8 mouse cellular contexts compared by ENCODE assay signal in genomic region chr11:63412364-63412991, GRCm38 (mm10).
DNase-seq lines count a peak whose midpoint lies in the region; ATAC-seq and TF ChIP-seq lines count a peak whose summit lies in the region.

No protein-coding gene starts in this region.

- H3K36me3 ChIP-seq in forebrain, embryonic 10.5 days (replicated peaks) = no peaks in the 10 kb centered on the region
- H3K36me3 ChIP-seq in limb, embryonic 14.5 days (ENCODE audit: control insufficient read depth, insufficient read depth, low read length) = no peaks in the 10 kb centered on the region
- no peaks in the 10 kb centered on the region for H3K36me3 ChIP-seq in small intestine, adult 2 months (ENCODE audit: control insufficient read depth, insufficient read depth, low read length)

- DNase-seq in left cerebral cortex, postnatal 4 days = peak; percentile 3
- DNase-seq in left cerebral cortex, postnatal 10 days (ENCODE audit: extremely low spot score in 1 of 2, low spot score in 2 of 2) = no peak
- peak; percentile 78 for DNase-seq in forebrain, embryonic 10.5 days (ENCODE audit: extremely low spot score, low spot score)
- DNase-seq in limb, embryonic 14.5 days (ENCODE audit: low spot score) = no peak
- DNase-seq in right cerebral cortex, postnatal 14 days = no peak
- DNase-seq in testis, postnatal 14 days (ENCODE audit: low spot score) = no peak
- no peak for DNase-seq in left cerebral cortex, postnatal 36 days (ENCODE audit: low spot score in 2 of 2)

- no peak for TF ChIP-seq CTCF in small intestine, adult 2 months (IDR thresholded peaks at IDR 0.05; ENCODE audit: extremely low read depth, insufficient read length, insufficient replicate concordance, low read depth, low read length)

- ATAC-seq in limb, embryonic 14.5 days (ENCODE audit: low FRiP score, low read depth) = no peak

- H3K9me3 ChIP-seq in forebrain, embryonic 10.5 days = no peaks in the 10 kb centered on the region
- H3K9me3 ChIP-seq in limb, embryonic 14.5 days (ENCODE audit: control insufficient read depth, low read length) = no peaks in the 10 kb centered on the region

- H3K9ac ChIP-seq in limb, embryonic 14.5 days (ENCODE audit: low read depth, low read length, severe bottlenecking) = peak overlapping the region; percentile 29

- TF ChIP-seq POLR2A in limb, embryonic 14.5 days (IDR thresholded peaks at IDR 0.05; ENCODE audit: borderline replicate concordance, extremely low read depth, insufficient read depth, insufficient read length) = no peak
- TF ChIP-seq POLR2A in small intestine, adult 2 months (IDR thresholded peaks at IDR 0.05; ENCODE audit: low read depth, low read length) = no peak

- peak overlapping the region; percentile 45 for H3K4me2 ChIP-seq in limb, embryonic 14.5 days (replicated peaks; ENCODE audit: low read depth, low read length, severe bottlenecking)

- peak overlapping the region; percentile 70 for H3K27ac ChIP-seq in forebrain, embryonic 10.5 days
- H3K27ac ChIP-seq in limb, embryonic 14.5 days (replicated peaks; ENCODE audit: low read depth, low read length) = no peak overlapping the region
- H3K27ac ChIP-seq in small intestine, adult 2 months (ENCODE audit: insufficient read depth, low read depth, low read length) = no peak overlapping the region

- WGBS in forebrain, embryonic 10.5 days = under 1% methylated on average over 18 of the region's 18 CpGs
- 11% methylated on average over 18 of the region's 18 CpGs for WGBS in limb, embryonic 14.5 days
- 25% methylated on average over 18 of the region's 18 CpGs for WGBS in small intestine, adult 2 months

- H3K4me1 ChIP-seq in forebrain, embryonic 10.5 days = peaks cover 32% of the 10 kb centered on the region
- peaks cover 6% of the 10 kb centered on the region; the same call in 1 of the 2 replicates for H3K4me1 ChIP-seq in limb, embryonic 14.5 days (ENCODE audit: control insufficient read depth, insufficient read depth, low read length)
- H3K4me1 ChIP-seq in small intestine, adult 2 months (ENCODE audit: control insufficient read depth, insufficient read depth, insufficient read length, low read length) = no peaks in the 10 kb centered on the region

- intact Hi-C loops in left cerebral cortex, postnatal 4 days (cut with DNase I) = no loop called here
- intact Hi-C loops in left cerebral cortex, postnatal 10 days (cut with DNase I) = no loop called here
- intact Hi-C loops in left cerebral cortex, postnatal 36 days (cut with DNase I) = no loop called here

- H3K27me3 ChIP-seq in forebrain, embryonic 10.5 days (ENCODE audit: poor library complexity, severe bottlenecking) = peaks cover 89% of the 10 kb centered on the region
- no peaks in the 10 kb centered on the region; the same call in 1 of the 2 replicates for H3K27me3 ChIP-seq in limb, embryonic 14.5 days (ENCODE audit: control insufficient read depth, insufficient read depth, low read length)
- no peaks in the 10 kb centered on the region for H3K27me3 ChIP-seq in small intestine, adult 2 months (ENCODE audit: control insufficient read depth, insufficient read depth, low read length)

- peak overlapping the region; percentile 40 for H3K4me3 ChIP-seq in forebrain, embryonic 10.5 days
- peak overlapping the region; percentile 25 for H3K4me3 ChIP-seq in limb, embryonic 14.5 days (replicated peaks; ENCODE audit: low read length)
- peak overlapping the region; percentile 34; the same call in 1 of the 2 replicates for H3K4me3 ChIP-seq in small intestine, adult 2 months (ENCODE audit: low read depth, low read length)

Comparison
In these comparisons a context has a peak if more than half of its experiments do, and no peak if none do; other contexts are left out.
1. DNase-seq: peak in left cerebral cortex, postnatal 4 days (single experiment) and forebrain, embryonic 10.5 days (single experiment); none in left cerebral cortex, postnatal 10 days (0 of 2), limb, embryonic 14.5 days (single experiment), right cerebral cortex, postnatal 14 days (single experiment), testis, postnatal 14 days (single experiment) and left cerebral cortex, postnatal 36 days (0 of 2).
2. Peak in every context shown above with its lines, with median percentiles within 50 percentile points of each other: H3K4me3 ChIP-seq.